10 mouse cellular contexts compared by ENCODE assay signal in genomic region chr2:35171341-35171861, GRCm38 (mm10). TPM values are rescaled to one million over a fixed set of nuclear protein-coding genes. Genes with fewer than 3 reads are reported as not detected.
DNase-seq lines count a peak whose midpoint lies in the region; ATAC-seq and TF ChIP-seq lines count a peak whose summit lies in the region.
"Had no signal": no experiment of that assay in that cellular context is flagged by ENCODE, and none has a peak within 500 bp of the region (broad histone marks: within the 10 kb centered on the region; RNA-seq: fewer than 3 reads in every experiment).

No protein-coding gene starts in this region.

- H3K27me3 ChIP-seq in heart, embryonic 12.5 days (replicated peaks) = no peaks in the 10 kb centered on the region
- H3K27me3 ChIP-seq in lung, embryonic 14.5 days (ENCODE audit: insufficient read depth, low read length) = no peaks in the 10 kb centered on the region

- H3K4me3 ChIP-seq in heart, embryonic 12.5 days = no peak overlapping the region
- H3K4me3 ChIP-seq in lung, embryonic 14.5 days (ENCODE audit: low read depth, low read length) = no peak overlapping the region

- peak overlapping the region; percentile 69 for H3K27ac ChIP-seq in heart, embryonic 12.5 days (ENCODE audit: poor library complexity, severe bottlenecking)
- H3K27ac ChIP-seq in lung, embryonic 14.5 days (ENCODE audit: low read depth) = no peak overlapping the region
- H3K27ac ChIP-seq: liver, embryonic 14.5 days had no signal

- no peak overlapping the region for H3K4me2 ChIP-seq in heart, embryonic 12.5 days
- no peak overlapping the region for H3K4me2 ChIP-seq in lung, embryonic 14.5 days

- peaks cover 86% of the 10 kb centered on the region for H3K36me3 ChIP-seq in heart, embryonic 12.5 days
- H3K36me3 ChIP-seq in lung, embryonic 14.5 days (ENCODE audit: insufficient read depth) = peaks cover 93% of the 10 kb centered on the region

- WGBS in heart, embryonic 12.5 days = 71% methylated on average over 10 of the region's 10 CpGs
- 82% methylated on average over 10 of the region's 10 CpGs for WGBS in lung, embryonic 14.5 days

- TF ChIP-seq CTCF in lung, embryonic 14.5 days (IDR thresholded peaks at IDR 0.05; ENCODE audit: low read depth) = no peak

- peak; percentile 64 for ATAC-seq in heart, embryonic 12.5 days (ENCODE audit: insufficient number of reproducible peaks, low FRiP score)
- ATAC-seq in lung, embryonic 14.5 days (ENCODE audit: insufficient read depth) = 0 out of 2 replicates have a peak, but pooled peaks have one; percentile 42
- no peak for ATAC-seq in activated CD4-positive, CD25-positive, alpha-beta regulatory T cell, adult 4 months

- H3K9ac ChIP-seq in heart, embryonic 12.5 days = no peak overlapping the region
- no peak overlapping the region for H3K9ac ChIP-seq in lung, embryonic 14.5 days
- H3K9ac ChIP-seq: liver, embryonic 14.5 days had no signal

- DNase-seq in NIH3T3 (ENCODE audit: low read depth) = peak; percentile 51
- DNase-seq in adrenal gland, adult 8-10 months = peak; percentile 83
- DNase-seq in lung, embryonic 14.5 days = peak; percentile 34
- no peak for DNase-seq in frontal cortex, postnatal 14 days (ENCODE audit: low spot score in 2 of 2)
- no peak for DNase-seq in frontal cortex, postnatal 10 days (ENCODE audit: low spot score in 2 of 2)
- no peak for DNase-seq in embryo, embryonic 10 days (ENCODE audit: low spot score)
- DNase-seq: cerebellum, adult 9-10 months had no signal

- peaks cover 27% of the 10 kb centered on the region for H3K4me1 ChIP-seq in heart, embryonic 12.5 days (replicated peaks)
- no peaks in the 10 kb centered on the region for H3K4me1 ChIP-seq in lung, embryonic 14.5 days (ENCODE audit: insufficient read depth)

- H3K9me3 ChIP-seq in heart, embryonic 12.5 days (replicated peaks) = no peaks in the 10 kb centered on the region
- no peaks in the 10 kb centered on the region for H3K9me3 ChIP-seq in lung, embryonic 14.5 days (ENCODE audit: low read depth, low read length)

RNA-seq across cellular contexts. Expression of gene Rab14, which starts 29.5 kb away (rescaled TPM):
- 100 to 1,000 TPM; 212 to 225 (median 218) TPM for total RNA-seq in adrenal gland, adult 8-10 months (2022)
- polyA plus RNA-seq in heart, embryonic 12.5 days (2016; fragmentation: Nextera tagmentation; extraction: Ambion mirVana) = 255 and 280 TPM in 2 replicates
- polyA plus RNA-seq in lung, embryonic 14.5 days (2014; fragmentation: Nextera tagmentation; extraction: Ambion mirVana) = 301 and 305 TPM in 2 replicates
- polyA plus RNA-seq in activated CD4-positive, CD25-positive, alpha-beta regulatory T cell, adult 4 months (2017; shearing (Covaris generic)) = 100 to 1,000 TPM in 1 of 2 experiments, 10 to 100 TPM in 1; 90.7 to 129 TPM

Comparison
In these comparisons a context has a peak if more than half of its experiments do, and no peak if none do; other contexts are left out.
1. DNase-seq: peak in NIH3T3 (single experiment), adrenal gland, adult 8-10 months (single experiment) and lung, embryonic 14.5 days (single experiment); none in frontal cortex, postnatal 14 days (0 of 2), frontal cortex, postnatal 10 days (0 of 2) and embryo, embryonic 10 days (single experiment).